Mouse (Mus musculus): ENCODE results near the gene Crybg3.

The Crybg3 gene

DNA sequence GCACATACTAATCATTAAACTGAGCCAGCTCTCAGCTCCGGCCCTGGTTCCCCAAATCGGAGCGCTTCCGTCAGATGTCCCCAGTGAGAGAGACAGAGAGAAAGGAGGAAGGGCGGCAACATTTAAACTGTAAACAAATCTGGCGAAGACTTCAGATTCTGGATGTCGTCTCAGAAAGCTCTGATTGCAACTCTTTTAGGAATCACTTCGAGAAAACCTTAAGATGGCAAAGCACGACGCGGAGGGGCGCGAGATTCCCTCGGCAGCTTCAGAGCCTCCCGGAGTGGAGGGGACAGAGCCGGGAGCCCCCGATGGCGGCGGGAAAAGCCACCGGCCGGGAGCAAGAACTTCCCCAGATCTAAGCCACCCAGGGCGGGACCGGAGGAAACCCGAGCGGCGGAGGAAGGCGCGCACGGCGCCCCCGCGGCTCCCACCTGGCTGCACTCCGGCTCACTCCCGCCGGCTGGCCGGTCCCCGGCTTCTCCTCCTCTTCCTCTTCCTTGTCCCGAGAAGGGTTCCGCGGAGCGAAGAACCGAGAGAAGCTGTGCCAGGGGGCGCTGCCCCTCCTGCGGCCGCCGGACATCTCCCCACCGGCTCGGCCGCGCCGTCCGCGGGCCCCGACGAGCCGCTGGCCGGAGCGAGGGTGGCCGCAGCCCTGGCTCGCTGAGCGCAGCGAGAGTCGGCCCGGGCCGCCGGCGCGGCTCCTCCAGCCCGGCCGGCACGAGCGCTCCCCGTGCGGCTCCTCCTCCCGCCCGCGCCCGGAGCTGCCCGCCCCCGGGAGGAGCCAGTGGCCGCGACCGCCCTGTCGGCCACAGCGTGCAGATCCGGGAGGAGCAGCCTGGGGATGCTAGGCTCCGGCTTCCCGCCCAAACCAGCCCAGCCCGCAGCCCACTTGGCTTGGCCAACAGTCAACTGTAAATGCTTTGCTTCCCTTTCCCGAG lies at the start of gene Crybg3:
Crybg3 (minus strand) TSS at position 669 of the 941 bp plus-strand sequence.
- DNase-seq (ENCODE audit: low spot score): peak; percentile 25

DNA sequence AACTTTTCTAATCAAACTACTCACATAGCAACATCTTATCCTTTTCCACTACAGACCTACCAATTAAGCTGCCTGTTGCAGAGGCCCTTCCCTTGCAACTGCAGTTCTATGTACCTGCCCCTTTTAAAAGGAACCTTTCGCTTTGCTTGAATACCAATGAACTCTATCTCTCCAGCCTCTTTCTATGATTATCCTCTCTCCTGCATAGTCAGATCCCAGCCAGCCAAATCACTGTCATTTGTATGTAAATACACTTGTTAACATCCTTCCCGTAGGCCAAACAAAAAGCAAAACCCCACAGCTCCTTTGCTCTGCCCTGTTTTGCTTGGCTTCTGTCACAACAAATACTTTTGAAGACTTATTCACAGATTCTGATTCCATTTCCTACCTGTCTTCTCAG lies 43.0 kb upstream of the Crybg3 start:
- DNase-seq (ENCODE audit: low spot score): no peak

DNA sequence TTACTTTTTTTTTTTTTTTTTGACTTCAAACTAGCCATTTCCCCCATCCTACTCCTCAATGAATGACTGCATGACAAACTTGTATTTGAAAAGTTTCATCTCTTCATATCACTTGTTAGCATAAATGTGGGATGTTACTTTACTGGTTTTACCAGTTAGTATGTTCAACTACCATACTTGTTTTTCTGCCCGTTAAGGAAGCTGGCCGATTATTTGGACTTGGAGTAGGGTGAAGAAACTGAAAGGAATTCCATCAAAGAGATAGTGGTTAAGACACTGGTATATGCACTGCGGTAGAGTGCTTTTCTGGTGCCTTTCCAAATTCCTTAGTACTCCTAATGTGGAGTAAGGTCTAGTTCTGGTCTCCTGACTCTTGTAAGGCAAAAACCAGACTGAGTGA lies 39.2 kb upstream of the Crybg3 start:
- no peak for DNase-seq (ENCODE audit: low spot score)

DNA sequence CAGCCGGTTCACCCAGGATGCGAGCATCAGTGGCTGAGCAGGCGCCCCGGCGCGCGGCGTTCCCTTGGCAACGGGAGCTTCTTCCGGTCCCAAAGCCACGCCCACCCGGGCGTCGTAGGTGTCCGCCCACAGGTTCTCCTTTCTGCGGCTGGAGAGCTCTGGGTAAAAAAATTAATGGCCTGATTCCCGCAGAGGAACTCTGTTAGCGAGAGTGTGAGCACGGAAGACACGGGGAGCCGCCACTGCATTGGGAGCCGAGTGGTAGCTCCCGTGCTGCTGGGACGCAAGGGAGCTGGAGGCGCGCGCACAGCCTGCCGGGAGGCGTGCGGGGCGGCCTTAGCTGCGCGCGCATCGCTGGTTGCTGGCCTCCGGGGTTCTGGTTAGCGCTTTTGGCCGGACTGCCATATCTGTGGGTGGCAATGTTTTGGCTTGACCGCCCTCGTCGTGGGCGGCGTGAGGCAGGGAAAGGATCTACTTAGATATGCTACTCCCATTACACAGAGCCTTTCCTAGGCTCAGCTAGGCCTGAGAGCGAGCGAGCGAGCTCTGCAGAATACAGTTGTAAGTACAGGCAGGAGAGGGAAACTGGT lies 38.4 kb upstream of the Crybg3 start, which contains the start of gene Arl6:
Arl6 (minus strand) TSS at position 290 of the 590 bp plus-strand sequence.
- DNase-seq (ENCODE audit: low spot score): peak; percentile 92

DNA sequence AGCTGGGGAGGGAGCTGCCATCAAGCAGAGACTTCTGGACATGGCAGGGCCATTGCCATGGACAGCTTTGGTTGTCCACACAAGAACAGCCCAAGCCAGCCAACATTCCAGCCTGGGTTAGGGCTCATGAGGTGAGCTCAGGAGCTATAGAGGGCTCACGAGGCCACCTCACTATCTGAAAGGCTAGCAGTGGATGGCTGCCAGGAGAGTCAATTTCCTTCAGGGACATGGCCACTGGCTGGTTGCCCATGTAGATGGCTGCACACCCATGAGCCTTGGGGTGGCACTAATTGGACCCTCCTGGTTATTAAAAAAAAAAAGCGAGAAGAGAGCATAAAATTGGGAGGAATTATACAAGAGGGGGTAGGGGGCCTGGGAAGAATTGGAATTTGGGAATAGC lies 33.8 kb upstream of the Crybg3 start:
- no peak for DNase-seq (ENCODE audit: low spot score)

DNA sequence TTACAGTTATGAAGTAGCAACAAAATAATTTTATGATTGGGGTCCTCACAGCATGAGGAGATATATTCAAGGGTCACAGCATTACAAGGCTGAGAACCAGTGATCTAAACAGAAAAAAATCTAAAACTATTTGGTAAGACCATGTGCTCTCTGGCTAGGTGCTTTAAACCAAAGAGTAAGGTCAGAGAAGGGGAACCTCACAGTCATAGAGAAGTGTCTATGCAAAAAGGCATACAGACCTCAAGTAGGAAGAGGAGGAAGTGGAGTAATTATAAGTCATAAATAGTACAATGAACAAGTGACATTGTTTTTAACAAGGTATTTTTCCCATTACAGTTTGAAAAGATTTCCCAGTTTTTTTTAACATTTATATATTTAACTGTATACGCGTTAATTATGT lies 20.8 kb upstream of the Crybg3 start:
- no peak for DNase-seq (ENCODE audit: low spot score)

DNA sequence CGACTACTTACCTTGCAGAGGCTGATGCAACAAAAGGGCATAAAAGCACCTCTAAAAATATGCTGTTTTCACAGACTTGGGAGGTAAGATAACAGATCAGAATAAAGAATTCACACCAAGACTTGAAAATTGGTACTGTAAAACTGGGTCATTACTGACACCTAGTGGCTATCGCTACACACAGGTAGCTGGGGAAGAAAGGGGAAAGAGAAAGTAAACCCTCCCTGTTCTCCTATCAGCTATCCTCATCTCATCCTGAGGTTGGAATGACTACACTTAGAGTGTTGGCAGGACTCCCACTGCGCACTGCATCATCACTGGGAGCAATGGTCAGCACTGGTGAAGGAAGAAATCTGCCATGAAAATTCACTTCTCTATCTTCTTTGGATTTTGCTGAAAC lies 16.4 kb upstream of the Crybg3 start:
- peak; percentile 42 for DNase-seq (ENCODE audit: low spot score)

DNA sequence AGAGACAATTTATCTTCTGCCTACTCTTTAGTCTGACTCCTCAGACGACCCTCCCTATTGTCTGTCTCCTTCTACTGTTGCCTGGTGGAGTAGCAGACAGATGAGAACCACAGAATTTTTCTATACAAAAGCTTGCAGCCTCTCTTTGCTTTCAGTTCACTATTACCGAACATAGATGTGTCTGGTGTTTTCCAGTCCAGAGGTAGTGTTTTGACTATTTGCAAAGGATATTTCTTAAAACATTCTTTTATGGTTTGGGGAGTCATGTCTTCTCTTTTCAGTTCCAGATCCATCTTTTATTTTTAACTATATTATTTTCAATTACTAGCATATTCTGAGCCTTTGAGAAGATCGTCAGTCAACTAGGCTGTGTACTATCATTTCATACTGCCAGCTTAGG lies 14.9 kb upstream of the Crybg3 start:
- DNase-seq (ENCODE audit: low spot score): no peak

DNA sequence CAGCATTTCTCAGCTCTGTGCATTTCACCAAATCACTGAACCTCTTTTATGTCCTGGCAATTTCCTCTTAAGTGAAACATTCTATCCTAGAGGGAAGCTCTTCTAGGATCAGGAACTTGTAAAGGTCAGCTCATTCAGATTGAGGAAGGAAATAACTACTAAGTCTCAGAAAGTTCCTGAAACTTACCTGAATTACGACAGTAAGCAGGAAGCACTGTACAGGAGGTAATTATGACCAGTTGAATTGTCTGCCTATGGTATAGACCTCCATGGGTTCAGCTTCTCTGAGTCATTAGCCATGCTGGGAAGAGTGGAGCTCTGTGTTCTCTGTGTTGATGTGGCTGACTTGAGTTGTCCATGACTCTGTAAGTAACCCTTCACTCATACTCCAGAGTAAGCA lies 10.0 kb upstream of the Crybg3 start:
- DNase-seq (ENCODE audit: low spot score): no peak

DNA sequence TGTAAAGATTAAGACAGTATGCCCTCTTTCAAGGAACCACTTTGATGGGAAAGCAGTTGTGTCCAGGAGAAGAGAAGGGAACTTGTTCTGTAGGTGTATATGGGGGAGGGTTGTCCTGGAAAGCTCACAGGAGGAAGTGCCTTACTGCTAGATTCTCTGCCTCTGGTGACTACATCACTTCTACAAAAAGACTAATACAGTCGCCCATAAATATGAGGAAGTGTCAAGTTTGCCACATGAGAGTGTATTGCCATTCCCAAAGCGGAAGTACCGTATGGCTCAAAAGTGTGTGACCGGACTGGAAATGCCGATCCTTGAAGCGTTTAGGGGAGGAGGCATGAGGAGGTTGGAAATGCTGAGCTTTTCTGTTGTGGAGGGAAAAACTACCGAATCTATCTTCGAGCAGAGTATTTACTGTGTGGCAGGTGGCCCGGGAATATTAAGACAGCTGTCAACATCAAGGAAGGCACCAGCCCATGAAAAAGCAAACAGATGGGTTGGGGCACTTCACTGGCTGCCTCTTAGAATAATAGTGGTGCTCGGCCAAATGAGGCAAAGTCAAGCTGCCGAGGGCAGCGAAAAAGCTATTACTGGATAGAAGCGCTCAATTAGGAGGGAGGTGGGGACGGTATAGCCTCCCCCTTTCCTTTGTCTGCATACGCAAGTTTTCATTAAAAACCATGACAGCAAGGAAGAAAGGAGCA lies 3.5 kb upstream of the Crybg3 start:
- no peak for DNase-seq (ENCODE audit: low spot score)

DNA sequence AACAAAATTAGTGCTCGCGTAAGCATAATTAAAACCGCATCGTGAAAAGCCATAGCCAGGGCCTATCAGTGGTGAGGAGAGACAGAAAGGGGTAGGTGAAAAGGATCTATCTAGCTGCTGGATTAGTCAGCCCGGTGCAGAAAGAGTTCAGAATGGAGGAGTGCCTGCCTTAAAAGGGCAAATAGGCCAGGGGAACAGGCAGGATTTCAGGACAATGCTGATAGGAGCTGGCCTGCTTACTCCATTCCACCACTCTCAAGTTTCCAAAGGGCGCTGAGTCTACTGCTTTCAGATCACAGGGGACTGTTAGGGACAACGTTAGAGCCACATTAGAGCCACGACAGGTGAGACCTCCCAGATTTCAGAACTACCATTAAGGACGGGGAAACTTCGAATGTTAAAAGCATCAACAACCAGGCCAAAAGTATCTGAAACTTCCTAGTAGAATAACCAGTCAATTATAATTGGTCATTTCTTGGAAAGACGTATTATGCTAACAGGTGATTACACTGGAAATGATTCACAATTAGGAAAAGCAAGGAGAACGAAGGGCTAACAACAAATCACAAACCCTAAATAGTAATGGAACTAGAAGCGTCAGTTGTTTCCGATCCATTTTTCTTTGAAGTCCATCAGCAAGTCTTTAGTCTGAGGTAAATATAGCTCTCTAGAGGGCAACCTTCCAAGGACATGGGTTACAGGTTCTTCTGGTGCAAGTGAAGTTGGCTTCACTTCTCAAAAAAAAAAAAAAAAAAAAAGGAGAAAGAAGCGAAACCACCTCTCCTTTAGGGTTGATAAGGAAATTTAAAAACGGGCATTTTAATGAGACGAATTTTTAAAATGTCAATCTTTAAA lies 1.1 kb downstream of the Crybg3 start:
- no peak for DNase-seq (ENCODE audit: low spot score)

DNA sequence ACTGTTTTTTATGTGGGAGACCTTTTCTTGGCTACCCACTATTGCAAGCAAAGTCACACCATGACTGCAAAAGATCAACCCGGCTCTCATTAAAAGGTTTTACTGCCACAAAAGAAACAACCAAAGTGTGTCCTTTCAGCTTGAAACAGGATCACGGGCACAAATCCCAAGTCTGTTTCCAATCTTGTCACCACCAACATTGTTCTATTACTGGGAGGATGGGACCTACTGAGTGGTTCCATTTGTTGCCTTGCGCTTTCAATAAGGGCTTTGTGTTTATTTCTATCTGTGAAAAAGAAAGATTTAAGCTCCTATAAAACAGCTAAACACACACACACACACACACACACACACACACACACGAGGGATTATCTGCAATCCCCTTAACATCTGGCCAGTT lies 1.8 kb downstream of the Crybg3 start:
- DNase-seq (ENCODE audit: low spot score): no peak

DNA sequence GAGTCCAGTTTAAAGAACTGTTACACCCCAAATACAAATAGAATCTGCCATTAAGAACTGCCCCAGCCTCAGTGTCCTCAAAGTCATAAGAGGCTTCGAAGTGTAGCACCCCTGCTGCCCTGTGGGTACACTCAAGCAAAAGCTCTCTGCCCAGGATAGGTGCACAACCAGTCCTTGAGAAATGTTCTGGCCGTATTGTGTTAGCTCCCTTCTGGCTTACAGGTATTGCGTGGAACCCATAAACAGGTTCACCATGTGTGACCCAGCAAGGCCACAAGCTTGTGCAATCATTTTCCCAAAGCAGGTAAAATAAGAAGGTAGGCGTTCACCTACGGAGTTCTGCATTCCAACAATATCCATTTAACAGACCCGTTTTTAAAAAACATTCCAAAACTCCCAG lies 3.5 kb downstream of the Crybg3 start:
- DNase-seq (ENCODE audit: low spot score): no peak

DNA sequence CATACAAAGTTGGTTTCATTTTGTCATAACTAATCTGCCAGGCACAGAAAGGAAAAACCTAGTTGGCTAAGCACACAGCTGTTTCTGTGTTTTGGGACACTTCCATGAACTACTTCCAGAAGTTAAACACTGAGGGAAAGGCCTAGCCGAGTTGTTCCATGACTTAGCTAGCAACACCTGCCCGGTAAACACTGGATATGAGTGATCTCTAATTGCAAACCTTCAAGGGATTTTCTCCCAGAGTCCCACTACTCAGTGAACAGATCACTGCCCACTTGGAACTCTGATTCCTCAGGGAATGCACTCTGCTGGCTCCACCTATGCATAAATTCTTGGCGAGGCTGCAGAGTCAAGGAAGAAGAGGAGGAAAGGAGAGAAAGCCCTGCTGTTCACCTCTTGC lies 6.1 kb downstream of the Crybg3 start:
- no peak for DNase-seq (ENCODE audit: low spot score)

DNA sequence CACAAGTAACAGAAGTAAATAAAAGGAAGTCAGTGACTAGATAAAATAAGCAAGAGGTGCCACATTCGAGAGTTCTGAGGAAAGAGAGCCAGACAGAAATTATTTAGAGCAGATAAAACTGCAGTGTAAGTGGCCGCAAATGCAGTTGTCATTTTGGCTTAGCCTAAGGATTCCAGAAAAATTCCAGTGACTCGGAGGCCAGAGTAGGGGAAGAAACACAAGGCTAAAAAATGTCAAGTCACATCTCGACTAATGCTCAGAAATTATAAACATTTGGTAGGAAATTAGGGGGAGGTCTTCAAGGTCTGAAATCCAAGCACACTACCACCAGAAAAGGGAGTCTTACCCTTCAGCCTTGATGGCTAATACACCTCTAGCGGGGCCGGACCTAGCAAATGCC lies 10.0 kb downstream of the Crybg3 start:
- DNase-seq (ENCODE audit: low spot score): no peak

DNA sequence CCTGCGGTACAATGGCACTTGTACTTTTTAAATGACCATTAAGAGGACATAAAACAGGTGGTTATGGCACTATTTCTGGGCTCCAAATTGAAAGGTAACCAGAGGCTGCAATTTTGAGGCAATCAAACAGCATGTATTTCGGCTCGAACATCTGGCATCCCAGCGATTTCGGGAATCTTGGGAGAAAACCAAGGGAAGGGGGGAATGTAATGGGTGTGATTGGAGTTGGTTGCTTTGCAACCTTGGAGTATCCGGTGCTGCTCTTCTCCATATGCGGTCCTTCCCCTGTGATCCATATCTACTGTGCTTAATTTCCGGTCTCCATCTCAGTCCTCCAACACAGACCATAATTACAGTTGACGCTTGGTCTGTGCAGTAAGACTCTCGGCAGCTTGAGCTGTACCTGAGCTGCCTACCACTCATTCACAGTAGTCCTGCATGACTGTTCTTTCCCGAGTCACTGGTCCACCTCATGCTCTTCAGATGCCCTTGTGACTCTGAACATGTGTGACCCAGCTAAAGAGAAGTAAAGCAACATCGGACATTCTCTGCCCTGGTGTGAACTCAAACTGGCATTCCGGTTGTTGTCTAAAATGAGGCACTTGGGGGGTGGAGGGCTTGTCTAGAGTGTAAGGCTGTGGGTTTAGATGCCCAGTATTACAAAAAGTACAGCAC lies 12.3 kb downstream of the Crybg3 start:
- DNase-seq (ENCODE audit: low spot score): no peak

DNA sequence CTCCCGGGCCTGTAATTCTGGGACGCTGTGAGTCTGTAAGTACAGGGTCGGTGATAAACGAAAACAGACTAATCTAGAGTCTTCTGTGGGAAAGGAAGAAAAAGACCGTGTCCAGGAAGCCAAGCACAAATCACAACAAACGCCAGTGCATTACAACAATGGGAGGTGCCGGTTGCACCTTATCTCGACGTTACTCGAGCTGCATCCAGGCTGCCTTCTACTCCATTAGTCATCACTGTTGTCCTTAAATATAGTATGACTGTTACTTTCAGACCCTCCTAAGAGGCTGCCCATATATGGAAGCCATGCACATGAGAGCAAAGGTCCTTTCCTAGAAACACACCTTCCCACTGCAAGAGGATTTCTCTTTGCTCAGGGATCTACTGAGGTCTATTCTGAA lies 13.0 kb downstream of the Crybg3 start:
- DNase-seq (ENCODE audit: low spot score): no peak

DNA sequence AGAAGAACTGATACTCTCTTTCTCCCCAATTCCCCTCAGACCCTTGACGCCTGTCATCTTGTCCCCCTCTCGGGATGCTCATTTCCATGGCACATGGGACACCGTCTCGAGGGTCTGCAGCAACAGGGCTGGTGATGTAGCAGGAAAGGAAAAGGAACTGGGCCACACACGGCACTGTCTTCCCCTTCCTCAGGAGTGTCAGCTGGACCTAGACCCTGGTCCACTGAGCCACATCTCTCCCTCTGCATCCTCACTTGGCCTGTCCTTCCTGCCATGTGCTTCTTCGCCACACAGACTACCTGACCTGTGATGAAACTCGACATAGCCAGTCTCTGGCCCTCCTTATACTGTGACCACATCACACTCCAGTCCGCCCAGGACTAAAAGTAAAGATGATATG lies 13.9 kb downstream of the Crybg3 start:
- DNase-seq (ENCODE audit: low spot score): no peak

DNA sequence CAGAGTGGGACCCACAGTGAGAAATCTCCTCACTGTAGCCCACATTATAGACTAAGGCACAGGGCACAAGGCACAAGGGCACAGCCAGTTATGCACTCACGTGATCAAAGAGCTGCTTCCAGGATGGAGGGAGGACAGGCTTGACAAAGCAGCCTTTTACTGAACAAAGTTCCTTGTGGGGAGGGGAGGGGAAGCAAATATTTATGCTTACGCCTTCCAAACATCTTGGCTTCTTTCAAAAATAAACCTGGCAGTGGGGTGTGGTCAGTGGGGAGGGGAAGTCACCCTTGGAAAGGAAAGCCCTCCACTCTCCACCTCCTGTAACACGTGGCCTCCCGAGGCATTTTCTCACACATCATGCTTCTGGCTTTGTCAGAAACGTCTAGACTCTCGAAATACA lies 14.5 kb downstream of the Crybg3 start:
- no peak for DNase-seq (ENCODE audit: low spot score)

DNA sequence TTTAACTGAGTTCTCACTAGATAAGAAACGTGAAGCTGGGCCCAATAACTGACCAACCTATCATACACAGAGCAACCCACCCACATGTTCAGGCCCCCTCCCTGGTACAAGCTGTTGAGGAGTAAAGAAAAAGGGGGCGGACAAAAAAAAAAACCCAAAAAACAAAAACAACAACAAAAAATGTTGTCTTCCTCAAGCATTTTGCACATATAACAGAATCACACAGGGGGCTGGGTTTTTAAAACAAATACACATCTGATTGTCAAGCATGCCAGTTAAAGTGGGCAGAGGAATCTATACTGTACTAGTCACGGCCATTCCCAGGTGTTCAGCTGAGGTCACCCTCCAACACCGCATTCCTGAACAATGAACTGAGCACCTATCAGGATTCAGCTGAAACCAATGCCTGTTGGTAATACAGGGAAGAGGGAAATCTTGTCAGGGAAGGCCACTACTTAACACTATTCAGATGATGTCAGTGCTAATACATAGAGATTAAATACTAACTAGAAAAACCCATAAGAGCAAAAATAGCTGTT lies 15.0 kb downstream of the Crybg3 start:
- DNase-seq (ENCODE audit: low spot score): no peak

DNA sequence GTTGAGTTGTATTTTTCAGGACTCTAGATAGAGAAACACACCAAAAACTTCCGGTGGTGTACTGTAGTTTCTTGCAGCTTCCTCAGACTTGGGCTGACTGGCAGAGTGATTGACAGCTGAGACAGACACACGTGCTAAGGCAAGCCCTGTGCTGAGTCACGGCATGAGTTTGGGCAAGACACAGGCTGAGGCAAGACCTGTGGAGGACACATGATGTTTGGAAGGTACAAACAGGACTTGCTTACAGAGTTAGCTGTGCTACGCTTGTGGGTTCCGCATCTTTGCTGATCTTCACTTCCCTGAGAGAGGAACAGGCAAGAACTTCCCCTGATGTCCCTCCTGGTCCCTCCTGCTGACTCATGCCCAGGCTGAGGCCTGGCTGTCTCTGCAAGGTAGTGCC lies 17.3 kb downstream of the Crybg3 start:
- no peak for DNase-seq (ENCODE audit: low spot score)

All from left cerebral cortex, adult 11 months (tissue).